Mouse (Mus musculus): ENCODE results near the gene Fchsd2. TPM values are rescaled to one million over a fixed set of nuclear protein-coding genes. Genes with fewer than 3 reads are reported as not detected.
A peak's percentile ranks its signal among the peaks of the same experiment; 100 is the strongest.

The Fchsd2 gene
- polyA plus RNA-seq, 1 experiment = 53.0 TPM

GRCm38 (mm10) chr7:101071020-101071419 is 21.6 kb upstream of the Fchsd2 start:
- H3K27ac ChIP-seq (ENCODE audit: insufficient read depth, low read depth, low read length) = peak overlapping the region; percentile 86
- H3K4me1 ChIP-seq (ENCODE audit: control insufficient read depth, insufficient read depth, low read length) = peaks cover 63% of the 10 kb centered on the region
- TF ChIP-seq CTCF (IDR thresholded peaks at IDR 0.05; ENCODE audit: low read depth, low read length) (no peak), POLR2A (IDR thresholded peaks at IDR 0.05; ENCODE audit: borderline replicate concordance, low read depth, low read length) (no peak)
- no peak overlapping the region for H3K4me3 ChIP-seq (ENCODE audit: insufficient read depth, low read length)

- no peak overlapping the region for H3K4me3 ChIP-seq (ENCODE audit: insufficient read depth, low read length)
- TF ChIP-seq POLR2A (IDR thresholded peaks at IDR 0.05; ENCODE audit: borderline replicate concordance, low read depth, low read length) (no peak), CTCF (IDR thresholded peaks at IDR 0.05; ENCODE audit: low read depth, low read length) (no peak)
- H3K27ac ChIP-seq (ENCODE audit: insufficient read depth, low read depth, low read length) = no peak overlapping the region
- H3K4me1 ChIP-seq (ENCODE audit: control insufficient read depth, insufficient read depth, low read length) = peaks cover 50% of the 10 kb centered on the region
Observed at GRCm38 (mm10) chr7:101072123-101072740, 20.4 kb upstream of the Fchsd2 start.

GRCm38 (mm10) chr7:101074170-101074767 is 18.4 kb upstream of the Fchsd2 start:
- TF ChIP-seq POLR2A (IDR thresholded peaks at IDR 0.05; ENCODE audit: borderline replicate concordance, low read depth, low read length) (no peak), CTCF (IDR thresholded peaks at IDR 0.05; ENCODE audit: low read depth, low read length) (no peak)
- peaks cover 46% of the 10 kb centered on the region for H3K4me1 ChIP-seq (ENCODE audit: control insufficient read depth, insufficient read depth, low read length)
- H3K27ac ChIP-seq (ENCODE audit: insufficient read depth, low read depth, low read length) = peak overlapping the region; percentile 72
- no peak overlapping the region for H3K4me3 ChIP-seq (ENCODE audit: insufficient read depth, low read length)

- H3K4me3 ChIP-seq (ENCODE audit: insufficient read depth, low read length) = no peak overlapping the region
- TF ChIP-seq POLR2A (IDR thresholded peaks at IDR 0.05; ENCODE audit: borderline replicate concordance, low read depth, low read length) = no peak
- H3K27ac ChIP-seq (ENCODE audit: insufficient read depth, low read depth, low read length) = no peak overlapping the region
- H3K4me1 ChIP-seq (ENCODE audit: control insufficient read depth, insufficient read depth, low read length) = peaks cover 20% of the 10 kb centered on the region
Observed at GRCm38 (mm10) chr7:101083562-101084166, 9.0 kb upstream of the Fchsd2 start.

GRCm38 (mm10) chr7:101084816-101085456 is 7.7 kb upstream of the Fchsd2 start:
- peaks cover 27% of the 10 kb centered on the region for H3K4me1 ChIP-seq (ENCODE audit: control insufficient read depth, insufficient read depth, low read length)
- no peak overlapping the region for H3K27ac ChIP-seq (ENCODE audit: insufficient read depth, low read depth, low read length)
- no peak overlapping the region for H3K4me3 ChIP-seq (ENCODE audit: insufficient read depth, low read length)
- TF ChIP-seq CTCF (IDR thresholded peaks at IDR 0.05; ENCODE audit: low read depth, low read length) (no peak), POLR2A (IDR thresholded peaks at IDR 0.05; ENCODE audit: borderline replicate concordance, low read depth, low read length) (no peak)

GRCm38 (mm10) chr7:101085779-101086178 is 6.9 kb upstream of the Fchsd2 start:
- H3K4me1 ChIP-seq (ENCODE audit: control insufficient read depth, insufficient read depth, low read length) = peaks cover 27% of the 10 kb centered on the region

GRCm38 (mm10) chr7:101088687-101089086 is 4.0 kb upstream of the Fchsd2 start:
- Histone ChIP-seq H3K27ac (ENCODE audit: insufficient read depth, low read depth, low read length) (peak overlapping the region; percentile 54), H3K4me3 (ENCODE audit: insufficient read depth, low read length) (no peak overlapping the region), H3K4me1 (ENCODE audit: control insufficient read depth, insufficient read depth, low read length) (peaks cover 45% of the 10 kb centered on the region)
- TF ChIP-seq CTCF (IDR thresholded peaks at IDR 0.05; ENCODE audit: low read depth, low read length) = no peak

More at GRCm38 (mm10) chr7:101085779-101086178, 6.9 kb upstream of the Fchsd2 start:
- no peak overlapping the region for H3K4me3 ChIP-seq (ENCODE audit: insufficient read depth, low read length)
- no peak overlapping the region for H3K27ac ChIP-seq (ENCODE audit: insufficient read depth, low read depth, low read length)
- TF ChIP-seq POLR2A (IDR thresholded peaks at IDR 0.05; ENCODE audit: borderline replicate concordance, low read depth, low read length) (no peak), CTCF (IDR thresholded peaks at IDR 0.05; ENCODE audit: low read depth, low read length) (no peak)

GRCm38 (mm10) chr7:101089242-101089641 is 3.4 kb upstream of the Fchsd2 start:
- peaks cover 49% of the 10 kb centered on the region for H3K4me1 ChIP-seq (ENCODE audit: control insufficient read depth, insufficient read depth, low read length)
- peak overlapping the region; percentile 18 for H3K27ac ChIP-seq (ENCODE audit: insufficient read depth, low read depth, low read length)
- no peak overlapping the region for H3K4me3 ChIP-seq (ENCODE audit: insufficient read depth, low read length)
- TF ChIP-seq CTCF (IDR thresholded peaks at IDR 0.05; ENCODE audit: low read depth, low read length) = no peak
- no peak for TF ChIP-seq POLR2A (IDR thresholded peaks at IDR 0.05; ENCODE audit: borderline replicate concordance, low read depth, low read length)

- Histone ChIP-seq H3K4me3 (ENCODE audit: insufficient read depth, low read length) (no peak overlapping the region), H3K27ac (ENCODE audit: insufficient read depth, low read depth, low read length) (peak overlapping the region; percentile 91), H3K4me1 (ENCODE audit: control insufficient read depth, insufficient read depth, low read length) (peaks cover 41% of the 10 kb centered on the region)
- no peak for TF ChIP-seq POLR2A (IDR thresholded peaks at IDR 0.05; ENCODE audit: borderline replicate concordance, low read depth, low read length)
- TF ChIP-seq CTCF (IDR thresholded peaks at IDR 0.05; ENCODE audit: low read depth, low read length) = no peak
Observed at GRCm38 (mm10) chr7:101093231-101093630, 568 bp downstream of the Fchsd2 start.

- peaks cover 27% of the 10 kb centered on the region for H3K4me1 ChIP-seq (ENCODE audit: control insufficient read depth, insufficient read depth, low read length)
- TF ChIP-seq CTCF (IDR thresholded peaks at IDR 0.05; ENCODE audit: low read depth, low read length) (no peak), POLR2A (IDR thresholded peaks at IDR 0.05; ENCODE audit: borderline replicate concordance, low read depth, low read length) (no peak)
- no peak overlapping the region for H3K4me3 ChIP-seq (ENCODE audit: insufficient read depth, low read length)
- H3K27ac ChIP-seq (ENCODE audit: insufficient read depth, low read depth, low read length) = no peak overlapping the region
Observed at GRCm38 (mm10) chr7:101094746-101095145, 2.1 kb downstream of the Fchsd2 start.

All from bone marrow macrophage, adult 2 months (primary cell).